Mouse (Mus musculus) spleen, adult 2 months (tissue): Measurements from ENCODE around the gene Cct6b.

ENCODE experiments used
- CTCF ChIP-seq: fragments of 200-500 bp; IDR thresholded peaks from 2 replicates; pipeline ENCODE4 v1.5.1; 2011; ENCODE audit warnings: mild to moderate bottlenecking, inconsistent platforms; ENCODE audit not compliant: insufficient read depth, insufficient read length, insufficient replicate concordance; ENCODE audit errors: extremely low read depth
- POLR2A ChIP-seq: fragments of 200-500 bp; IDR thresholded peaks from 2 replicates; pipeline ENCODE4 v1.6.1; 2011; ENCODE audit warnings: low read depth, low read length, inconsistent platforms

DNA sequence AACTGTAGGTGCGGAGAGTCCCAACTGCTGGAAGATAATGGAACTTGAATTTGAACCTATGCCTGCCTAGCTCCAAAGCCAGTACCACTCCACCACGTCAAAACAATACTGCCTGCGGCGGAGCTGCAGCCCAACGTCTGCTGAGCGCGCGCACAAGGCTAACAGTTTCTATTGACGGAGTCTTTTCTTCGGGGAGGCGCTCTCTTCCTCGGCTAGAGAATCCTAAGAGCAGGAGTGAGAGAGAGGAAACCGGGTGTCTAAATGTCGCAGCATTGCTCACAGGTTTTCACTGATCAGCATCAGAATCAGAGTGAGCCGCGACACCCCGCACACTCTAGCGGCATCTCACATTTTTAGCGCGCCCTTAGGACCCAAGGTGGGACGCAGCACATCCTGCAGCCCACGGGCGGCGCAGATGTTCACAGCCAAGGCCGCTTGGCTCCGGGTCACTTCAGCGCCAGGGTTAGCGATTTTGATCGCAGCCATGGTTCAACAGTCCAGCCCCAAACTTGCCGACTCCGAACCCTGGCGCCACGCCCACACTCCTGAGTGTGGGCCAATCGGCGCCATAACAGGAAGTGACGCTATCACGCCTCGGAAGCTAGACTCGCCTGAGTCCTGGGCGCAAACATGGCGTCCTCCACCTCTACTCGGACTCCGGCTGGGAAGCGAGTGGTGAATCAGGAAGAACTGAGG lies at the start of gene Cct6b, which contains the start of gene Zfp830:
- TF ChIP-seq CTCF (no peak), POLR2A (peak; percentile 94)
